Mouse (Mus musculus) myocyte (in vitro differentiated cells): ENCODE data around the gene Anln.

Source experiments
- E2F4 ChIP-seq: IDR thresholded peaks from one replicate; pipeline ENCODE4 v1.6.1; 2011; ENCODE audit warnings: mild to moderate bottlenecking, control low read depth, moderate library complexity; ENCODE audit not compliant: insufficient read depth
- MAX ChIP-seq: IDR thresholded peaks from one replicate; pipeline ENCODE4 v1.6.1; 2011; ENCODE audit warnings: low read depth, mild to moderate bottlenecking, control low read depth
- MYOG ChIP-seq, 3 experiments: IDR thresholded peaks; one replicate each; pipeline ENCODE4 v1.6.1; 2011; ENCODE audit warnings: control low read depth in 2 of 3, low read depth in 2 of 3, mild to moderate bottlenecking in 2 of 3; ENCODE audit not compliant: insufficient read length in 2 of 3, control insufficient read depth in 1 of 3, insufficient read depth in 1 of 3
- POLR2A ChIP-seq: IDR thresholded peaks from one replicate; pipeline ENCODE4 v1.6.1; 2011; ENCODE audit warnings: low read depth, mild to moderate bottlenecking, control low read depth, moderate library complexity; ENCODE audit not compliant: insufficient read length
- SRF ChIP-seq: IDR thresholded peaks from one replicate; pipeline ENCODE4 v1.6.1; 2011; ENCODE audit warnings: low read depth; ENCODE audit not compliant: control insufficient read depth, insufficient read length
- USF1 ChIP-seq: IDR thresholded peaks from one replicate; pipeline ENCODE4 v1.6.1; 2011; ENCODE audit warnings: low read depth, mild to moderate bottlenecking, control low read depth, moderate library complexity

DNA sequence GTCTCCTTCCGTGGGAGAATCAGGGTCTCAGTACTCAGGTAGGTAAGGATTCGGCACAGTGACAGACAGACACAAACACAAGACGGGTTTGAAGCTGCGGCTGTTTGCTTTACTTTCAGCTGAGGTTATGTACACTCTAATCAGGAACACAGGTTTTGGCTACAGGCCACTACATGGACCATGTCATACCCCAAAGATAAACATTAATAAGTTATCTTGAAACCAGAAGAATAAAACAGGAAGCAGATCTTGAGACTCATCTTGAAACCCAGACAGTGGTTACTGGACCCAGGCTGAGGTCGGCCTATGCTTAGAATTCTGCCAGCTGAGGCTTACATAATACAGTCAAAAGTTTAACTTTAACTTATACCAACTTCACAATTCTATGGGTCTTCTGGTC, 75.8 kb downstream of the Anln start:
- TF ChIP-seq MYOG (IDR thresholded peaks at IDR 0.05; ENCODE audit: control insufficient read depth in 1 of 3, insufficient read depth in 1 of 3, insufficient read length in 2 of 3, low read depth in 2 of 3) (no peak), POLR2A (no peak), MAX (no peak), SRF (no peak), USF1 (no peak), E2F4 (no peak)
